Mouse (Mus musculus) kidney, postnatal 0 days (tissue): ENCODE results near the gene Gng7. TPM values are rescaled to one million over a fixed set of nuclear protein-coding genes. Genes with fewer than 3 reads are reported as not detected.

Experiments used
- ATAC-seq: fragments of 200-750 bp; cut with Nextera tagmentation; replicated peaks from 2 replicates; pipeline ENCODE4 v1.8.0; 2017; ENCODE audit warnings: low read depth, moderate number of reproducible peaks, moderate TSS enrichment, moderate library complexity; ENCODE audit not compliant: low FRiP score
- DNase-seq: peaks from one replicate; pipeline ENCODE4 v3.0.0-alpha.2; 2016; ENCODE audit warnings: low spot score
- H3K27ac ChIP-seq: fragments of 300-500 bp; sonication (generic); 2 replicates; pipeline ENCODE4 v1.5.1; 2014; ENCODE audit warnings: mild to moderate bottlenecking
- H3K27me3 ChIP-seq: fragments of 300-500 bp; sonication (generic); 2 replicates; pipeline ENCODE4 v1.6.1; 2014; ENCODE audit warnings: low read length, mixed read lengths; ENCODE audit not compliant: insufficient read depth
- H3K36me3 ChIP-seq: fragments of 300-500 bp; sonication (generic); 2 replicates; pipeline ENCODE4 v1.6.1; 2014; ENCODE audit warnings: low read length, mixed read lengths; ENCODE audit not compliant: insufficient read depth
- H3K4me1 ChIP-seq: fragments of 300-500 bp; sonication (generic); replicated peaks from 2 replicates; pipeline ENCODE4 v1.6.1; 2014; ENCODE audit warnings: antibody characterized with exemption, low read length, mixed read lengths; ENCODE audit not compliant: insufficient read depth
- H3K4me2 ChIP-seq: fragments of 300-500 bp; sonication (generic); 2 replicates; pipeline ENCODE4 v1.6.1; 2014; ENCODE audit warnings: mild to moderate bottlenecking, low read length, moderate library complexity, mixed read lengths
- H3K4me3 ChIP-seq: fragments of 300-500 bp; sonication (generic); replicated peaks from 2 replicates; pipeline ENCODE4 v1.5.1; 2014; ENCODE audit warnings: low read depth, low read length
- H3K9ac ChIP-seq: fragments of 300-500 bp; sonication (generic); 2 replicates; pipeline ENCODE4 v1.6.1; 2014; ENCODE audit warnings: low read depth, low read length
- H3K9me3 ChIP-seq: fragments of 300-500 bp; sonication (generic); replicated peaks from 2 replicates; pipeline ENCODE4 v1.6.1; 2016; ENCODE audit warnings: low read length, inconsistent platforms, mixed read lengths
- CTCF ChIP-seq: IDR thresholded peaks from 2 replicates; pipeline ENCODE4 v1.5.1; 2016; ENCODE audit warnings: antibody characterized with exemption, low read depth, mild to moderate bottlenecking, moderate library complexity
- WGBS: fragments of 180-500 bp; shearing (Covaris S2); extraction: QIAGEN DNeasy Blood & Tissue Kit; methylation state at CpG from one replicate; pipeline ENCODE4 v1.1.7; 2014; 5-methylcytosine and 5-hydroxymethylcytosine counted together
- polyA plus RNA-seq: library from polyadenylated mRNA; unstranded; fragments of >200 nt; fragmentation: Nextera tagmentation; extraction: Ambion mirVana; gene quantifications from 2 replicates; pipeline ENCODE4 v1.2.1, GENCODE M21; 2015

Gene Gng7
- polyA plus RNA-seq, 1 experiment from 2014 or later = 3.4 TPM

GRCm38 (mm10) chr10:81021547-81022110 is 6.9 kb upstream of the Gng7 start:
- peak overlapping the region; percentile 25; the same call in 1 of the 2 replicates for H3K4me2 ChIP-seq
- 14% methylated on average over 24 of the region's 26 CpGs for WGBS
- no peak for ATAC-seq

GRCm38 (mm10) chr10:81020207-81020606 is 5.5 kb upstream of the Gng7 start:
- no peak overlapping the region for H3K9ac ChIP-seq
- WGBS = 50% methylated on average over 2 of the region's 2 CpGs
- H3K36me3 ChIP-seq = no peaks in the 10 kb centered on the region
- DNase-seq (no peak), ATAC-seq (no peak)
- no peak overlapping the region for H3K4me2 ChIP-seq
- H3K4me3 ChIP-seq = no peak overlapping the region
- H3K9me3 ChIP-seq = no peaks in the 10 kb centered on the region
- H3K4me1 ChIP-seq = 0 out of 2 replicates have a peak, but pooled peaks cover 2% of the 10 kb centered on the region
- no peak overlapping the region for H3K27ac ChIP-seq
- peaks cover 21% of the 10 kb centered on the region; the same call in 1 of the 2 replicates for H3K27me3 ChIP-seq
- TF ChIP-seq CTCF = no peak

More at GRCm38 (mm10) chr10:81021547-81022110, 6.9 kb upstream of the Gng7 start:
- Histone ChIP-seq H3K4me3 (no peak overlapping the region), H3K9me3 (no peaks in the 10 kb centered on the region), H3K27me3 (peaks cover 22% of the 10 kb centered on the region; the same call in 1 of the 2 replicates), H3K9ac (no peak overlapping the region), H3K36me3 (no peaks in the 10 kb centered on the region), H3K27ac (no peak overlapping the region), H3K4me1 (0 out of 2 replicates have a peak, but pooled peaks cover 4% of the 10 kb centered on the region)
- no peak for DNase-seq
- TF ChIP-seq CTCF = no peak

- no peak for TF ChIP-seq CTCF
- no peak overlapping the region for H3K9ac ChIP-seq
- no peak for ATAC-seq
- 76% methylated on average over 6 of the region's 6 CpGs for WGBS
- H3K4me3 ChIP-seq = no peak overlapping the region
- no peaks in the 10 kb centered on the region for H3K9me3 ChIP-seq
- H3K4me2 ChIP-seq = no peak overlapping the region
- H3K27me3 ChIP-seq = peaks cover 15% of the 10 kb centered on the region; the same call in 1 of the 2 replicates
- no peak overlapping the region for H3K27ac ChIP-seq
- no peaks in the 10 kb centered on the region for H3K36me3 ChIP-seq
- no peak for DNase-seq
- H3K4me1 ChIP-seq = no peaks in the 10 kb centered on the region
Measured at GRCm38 (mm10) chr10:81019687-81020086, 4.9 kb upstream of the Gng7 start.

- H3K4me1 ChIP-seq = no peaks in the 10 kb centered on the region; the same call in 1 of the 2 replicates
- H3K4me3 ChIP-seq = no peak overlapping the region
- peaks cover 8% of the 10 kb centered on the region; the same call in 1 of the 2 replicates for H3K27me3 ChIP-seq
- DNase-seq (peak; percentile 54), ATAC-seq (no peak)
- no peaks in the 10 kb centered on the region for H3K9me3 ChIP-seq
- no peak overlapping the region for H3K9ac ChIP-seq
- WGBS = 43% methylated on average over 10 of the region's 10 CpGs
- TF ChIP-seq CTCF = no peak
- no peaks in the 10 kb centered on the region for H3K36me3 ChIP-seq
- H3K27ac ChIP-seq = no peak overlapping the region
- no peak overlapping the region for H3K4me2 ChIP-seq
Measured at GRCm38 (mm10) chr10:81018326-81018725, 3.6 kb upstream of the Gng7 start.

- no peaks in the 10 kb centered on the region; the same call in 1 of the 2 replicates for H3K4me1 ChIP-seq
- H3K36me3 ChIP-seq = no peaks in the 10 kb centered on the region
- DNase-seq (peak; percentile 54), ATAC-seq (no peak)
- 11% methylated on average over 7 of the region's 7 CpGs for WGBS
- H3K9me3 ChIP-seq = no peaks in the 10 kb centered on the region
- H3K27me3 ChIP-seq = no peaks in the 10 kb centered on the region
- H3K9ac ChIP-seq = no peak overlapping the region
- H3K4me2 ChIP-seq = no peak overlapping the region
- H3K27ac ChIP-seq = no peak overlapping the region
- peak; percentile 86 for TF ChIP-seq CTCF
- no peak overlapping the region for H3K4me3 ChIP-seq
Measured at GRCm38 (mm10) chr10:81016645-81017044, 1.9 kb upstream of the Gng7 start.

GRCm38 (mm10) chr10:81015666-81016065 is 921 bp upstream of the Gng7 start:
- 80% methylated on average over 2 of the region's 2 CpGs for WGBS
- Histone ChIP-seq H3K4me2 (no peak overlapping the region), H3K27ac (no peak overlapping the region), H3K9ac (no peak overlapping the region), H3K4me1 (no peaks in the 10 kb centered on the region; the same call in 1 of the 2 replicates), H3K9me3 (no peaks in the 10 kb centered on the region), H3K36me3 (no peaks in the 10 kb centered on the region), H3K4me3 (no peak overlapping the region), H3K27me3 (no peaks in the 10 kb centered on the region)
- no peak for ATAC-seq
- no peak for TF ChIP-seq CTCF
- no peak for DNase-seq

GRCm38 (mm10) chr10:81010851-81011250 is 3.9 kb downstream of the Gng7 start:
- no peaks in the 10 kb centered on the region for H3K27me3 ChIP-seq
- H3K27ac ChIP-seq = no peak overlapping the region
- DNase-seq (no peak), ATAC-seq (no peak)
- H3K4me2 ChIP-seq = no peak overlapping the region
- 73% methylated on average over 6 of the region's 6 CpGs for WGBS
- TF ChIP-seq CTCF = no peak
- H3K9ac ChIP-seq = no peak overlapping the region
- H3K9me3 ChIP-seq = no peaks in the 10 kb centered on the region
- no peaks in the 10 kb centered on the region for H3K36me3 ChIP-seq
- H3K4me1 ChIP-seq = no peaks in the 10 kb centered on the region; the same call in 1 of the 2 replicates
- H3K4me3 ChIP-seq = no peak overlapping the region
